Comparison of ENCODE assay signal across 9 mouse cellular contexts in the genomic region with DNA sequence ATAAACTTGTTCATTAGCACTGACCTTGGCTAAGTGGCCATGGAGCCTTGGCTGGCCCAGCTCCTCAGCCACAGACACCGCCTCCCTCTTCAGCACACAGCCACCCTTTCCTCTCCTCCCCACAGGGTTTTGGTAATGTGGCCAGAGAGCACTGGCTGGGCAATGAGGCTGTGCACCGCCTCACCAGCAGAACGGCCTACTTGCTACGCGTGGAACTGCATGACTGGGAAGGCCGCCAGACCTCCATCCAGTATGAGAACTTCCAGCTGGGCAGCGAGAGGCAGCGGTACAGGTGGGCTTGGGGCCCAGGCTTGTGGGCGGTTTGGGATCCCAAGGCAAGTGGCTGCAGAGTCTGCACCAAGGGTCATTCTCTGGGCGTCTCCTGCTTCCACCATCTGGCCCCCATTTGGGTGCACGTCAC. TPM values are rescaled to one million over a fixed set of nuclear protein-coding genes. Genes with fewer than 3 reads are reported as not detected.
DNase-seq lines count a peak whose midpoint lies in the region; ATAC-seq and TF ChIP-seq lines count a peak whose summit lies in the region.
"Had no signal": no experiment of that assay in that cellular context is flagged by ENCODE, and none has a peak within 500 bp of the region (broad histone marks: within the 10 kb centered on the region; RNA-seq: fewer than 3 reads in every experiment).

No protein-coding gene starts in this region.

- ATAC-seq in lung, postnatal 0 days: peak; percentile 41; the same call in 1 of the 2 replicates
- ATAC-seq in erythroblast, adult 5-6 weeks (replicated peaks; ENCODE audit: low FRiP score, poor library complexity, severe bottlenecking): no peak

- DNase-seq in layer of hippocampus, adult 2 months (ENCODE audit: low spot score in 2 of 2): no peak
- no peak for DNase-seq in layer of hippocampus, adult 18-20 months (ENCODE audit: low spot score in 2 of 2)
- DNase-seq in brain, embryonic 14.5 days (ENCODE audit: low read depth): peak; percentile 53
- peak; percentile 49 for DNase-seq in gastrocnemius, postnatal 10 days
- no peak for DNase-seq in lung, postnatal 0 days (ENCODE audit: low spot score)
- no peak for DNase-seq in T-cell, adult 2 months (ENCODE audit: low spot score)
- DNase-seq in adrenal gland, adult 8-10 months: no peak

- no peak overlapping the region for H3K27ac ChIP-seq in layer of hippocampus, adult 2 months
- H3K27ac ChIP-seq in lung, postnatal 0 days (ENCODE audit: low read length): no peak overlapping the region
- H3K27ac ChIP-seq: macrophage had no signal

- H3K36me3 ChIP-seq in lung, postnatal 0 days (ENCODE audit: insufficient read depth, low read length): no peaks in the 10 kb centered on the region

- H3K27me3 ChIP-seq in lung, postnatal 0 days (replicated peaks; ENCODE audit: insufficient read depth, low read length): no peaks in the 10 kb centered on the region

- TF ChIP-seq EP300 in lung, postnatal 0 days (IDR thresholded peaks at IDR 0.05): no peak

- H3K9me3 ChIP-seq in lung, postnatal 0 days (ENCODE audit: low read length): no peaks in the 10 kb centered on the region

- H3K4me3 ChIP-seq in layer of hippocampus, adult 2 months: no peak overlapping the region
- H3K4me3 ChIP-seq in lung, postnatal 0 days (ENCODE audit: low read depth, low read length): no peak overlapping the region

- H3K4me2 ChIP-seq in lung, postnatal 0 days (replicated peaks; ENCODE audit: low read depth, low read length): no peak overlapping the region

- TF ChIP-seq POLR2A in brain, embryonic 14.5 days (IDR thresholded peaks at IDR 0.05; ENCODE audit: borderline replicate concordance, extremely low read depth, insufficient read depth, insufficient read length, poor library complexity, severe bottlenecking): no peak

- peaks cover 3% of the 10 kb centered on the region; the same call in 1 of the 2 replicates for H3K4me1 ChIP-seq in lung, postnatal 0 days (ENCODE audit: insufficient read depth, low read depth, low read length)

- no peak overlapping the region for H3K9ac ChIP-seq in lung, postnatal 0 days (replicated peaks; ENCODE audit: low read depth)

- 43% methylated on average over 10 of the region's 11 CpGs for WGBS in lung, postnatal 0 days

- TF ChIP-seq CTCF in layer of hippocampus, adult 2 months (conservative IDR thresholded peaks at IDR 0.05): 0 out of 2 replicates have a peak, but pooled peaks have one; percentile 6
- no peak for TF ChIP-seq CTCF in brain, embryonic 14.5 days (IDR thresholded peaks at IDR 0.05; ENCODE audit: borderline replicate concordance, extremely low read depth, insufficient read depth, insufficient read length)
- 0 out of 2 replicates have a peak, but pooled peaks have one; percentile 1 for TF ChIP-seq CTCF in lung, postnatal 0 days (IDR thresholded peaks at IDR 0.05)

RNA-seq across cellular contexts. Expression of a gene that starts 27.8 kb away (rescaled TPM):
- under 1 TPM in 1 of 2 experiments, not detected in 1; 0.20 TPM for total RNA-seq in layer of hippocampus, adult 2 months (2021)
- total RNA-seq in layer of hippocampus, adult 18-20 months (2021): not detected
- 0.06 and 0.12 TPM in 2 replicates for polyA plus RNA-seq in brain, embryonic 14.5 days (2012; rRNA removed)
- under 1 TPM; 0.26 to 0.47 TPM for total RNA-seq in gastrocnemius, postnatal 10 days (2021)
- 0.11 and 0.13 TPM in 2 replicates for polyA plus RNA-seq in lung, postnatal 0 days (2015; fragmentation: Nextera tagmentation; extraction: Ambion mirVana)
- total RNA-seq in erythroblast, adult 5-6 weeks (2015; ENCODE audit: low replicate concordance): not detected in 2 replicates
- total RNA-seq in erythroblast, adult 5-6 weeks (2017; ENCODE audit: low replicate concordance): not detected in 2 replicates
- total RNA-seq in adrenal gland, adult 8-10 months (2022): 1 to 10 TPM in 2 of 4 experiments, under 1 TPM in 2; 0.29 to 1.1 (median 0.89) TPM
- polyA plus RNA-seq: macrophage had no signal

RNA-seq across cellular contexts. Expression of a gene that starts 41.2 kb away (rescaled TPM):
- 1 to 10 TPM; 7.8 to 8.0 TPM for total RNA-seq in layer of hippocampus, adult 2 months (2021)
- total RNA-seq in layer of hippocampus, adult 18-20 months (2021): 1 to 10 TPM; 7.3 to 9.7 TPM
- 40.1 and 41.2 TPM in 2 replicates for polyA plus RNA-seq in brain, embryonic 14.5 days (2012; rRNA removed)
- total RNA-seq in gastrocnemius, postnatal 10 days (2021): 1 to 10 TPM; 5.6 to 6.6 TPM
- 34.8 and 36.3 TPM in 2 replicates for polyA plus RNA-seq in lung, postnatal 0 days (2015; fragmentation: Nextera tagmentation; extraction: Ambion mirVana)
- total RNA-seq in erythroblast, adult 5-6 weeks (2015; ENCODE audit: low replicate concordance): 2.1 and 3.1 TPM in 2 replicates
- total RNA-seq in erythroblast, adult 5-6 weeks (2017; ENCODE audit: low replicate concordance): 0.70 and 5.7 TPM in 2 replicates
- total RNA-seq in adrenal gland, adult 8-10 months (2022): 10 to 100 TPM; 13.7 to 15.1 (median 14.1) TPM

RNA-seq across cellular contexts. Expression of a gene that starts 57.5 kb away (rescaled TPM):
- total RNA-seq in layer of hippocampus, adult 2 months (2021): 1 to 10 TPM; 2.8 to 2.9 TPM
- 1 to 10 TPM; 2.1 to 2.4 TPM for total RNA-seq in layer of hippocampus, adult 18-20 months (2021)
- polyA plus RNA-seq in brain, embryonic 14.5 days (2012; rRNA removed): 0.95 and 1.4 TPM in 2 replicates
- 1 to 10 TPM; 1.1 to 1.3 TPM for total RNA-seq in gastrocnemius, postnatal 10 days (2021)
- 26.0 and 26.7 TPM in 2 replicates for polyA plus RNA-seq in lung, postnatal 0 days (2015; fragmentation: Nextera tagmentation; extraction: Ambion mirVana)
- total RNA-seq in erythroblast, adult 5-6 weeks (2015; ENCODE audit: low replicate concordance): not detected in 2 replicates
- total RNA-seq in erythroblast, adult 5-6 weeks (2017; ENCODE audit: low replicate concordance): not detected in 2 replicates
- 1 to 10 TPM; 1.8 to 4.4 (median 3.3) TPM for total RNA-seq in adrenal gland, adult 8-10 months (2022)
- polyA plus RNA-seq: macrophage had no signal

Comparison
In these comparisons a context has a peak if more than half of its experiments do, and no peak if none do; other contexts are left out.
1. DNase-seq: peak in brain, embryonic 14.5 days (single experiment) and gastrocnemius, postnatal 10 days (single experiment); none in layer of hippocampus, adult 2 months (0 of 2), layer of hippocampus, adult 18-20 months (0 of 2), lung, postnatal 0 days (single experiment), T-cell, adult 2 months (single experiment) and adrenal gland, adult 8-10 months (single experiment).